Mouse (Mus musculus) hindbrain, embryonic 13.5 days (tissue): ENCODE measurements around the gene Tmprss3. TPM values are rescaled to one million over a fixed set of nuclear protein-coding genes. Genes with fewer than 3 reads are reported as not detected.

Source experiments
- ATAC-seq: fragments of 200-750 bp; cut with Nextera tagmentation; 2 replicates; pipeline ENCODE4 v1.8.0; 2017; ENCODE audit warnings: moderate TSS enrichment; ENCODE audit not compliant: low FRiP score
- H3K27ac ChIP-seq: fragments of 300-500 bp; sonication (generic); 2 replicates; pipeline ENCODE4 v1.5.1; 2015; ENCODE audit warnings: inconsistent platforms, mild to moderate bottlenecking, moderate library complexity
- H3K27me3 ChIP-seq: fragments of 300-500 bp; sonication (generic); 2 replicates; pipeline ENCODE4 v1.6.1; 2015; ENCODE audit warnings: mild to moderate bottlenecking, inconsistent platforms
- H3K36me3 ChIP-seq: fragments of 300-500 bp; sonication (generic); 2 replicates; pipeline ENCODE4 v1.6.1; 2015; ENCODE audit warnings: mild to moderate bottlenecking, inconsistent platforms
- H3K4me1 ChIP-seq: fragments of 300-500 bp; sonication (generic); replicated peaks from 2 replicates; pipeline ENCODE4 v1.6.1; 2015; ENCODE audit warnings: inconsistent platforms
- H3K4me2 ChIP-seq: fragments of 300-500 bp; sonication (generic); 2 replicates; pipeline ENCODE4 v1.6.1; 2015; ENCODE audit warnings: inconsistent platforms, mild to moderate bottlenecking, moderate library complexity
- H3K4me3 ChIP-seq: fragments of 300-500 bp; sonication (generic); 2 replicates; pipeline ENCODE4 v1.5.1; 2015; ENCODE audit warnings: mild to moderate bottlenecking, inconsistent platforms
- H3K9ac ChIP-seq: fragments of 300-500 bp; sonication (generic); 2 replicates; pipeline ENCODE4 v1.6.1; 2015; ENCODE audit warnings: mild to moderate bottlenecking, inconsistent platforms
- H3K9me3 ChIP-seq: fragments of 300-500 bp; sonication (generic); 2 replicates; pipeline ENCODE4 v1.6.1; 2016; ENCODE audit warnings: inconsistent platforms
- WGBS: fragments of 180-500 bp; shearing (Covaris S2); methylation state at CpG from one replicate; pipeline ENCODE4 v1.1.7; 2015; 5-methylcytosine and 5-hydroxymethylcytosine counted together
- polyA plus RNA-seq: library from polyadenylated mRNA; unstranded; fragments of >200 nt; fragmentation: Nextera tagmentation; extraction: Ambion mirVana; gene quantifications from 2 replicates; pipeline ENCODE4 v1.2.1, GENCODE M21; 2015

Gene Tmprss3
- polyA plus RNA-seq, 1 experiment from 2014 or later, result 0.08 TPM

GRCm38 (mm10) chr17:31129452-31129851 lies 69.3 kb downstream of the Tmprss3 start, which contains the start of gene Tff3:
Gene Tff3, minus strand, starts transcription at chr17:31129646.
- H3K4me1 ChIP-seq, result peaks cover 12% of the 10 kb centered on the region
- H3K4me3 ChIP-seq, result no peak within 1 kb of the TSS
- no peak within 1 kb of the TSS for H3K27ac ChIP-seq
- no peak within 1 kb of the TSS for H3K9ac ChIP-seq
- no peaks in the 10 kb centered on the region for H3K36me3 ChIP-seq
- no peak for ATAC-seq
- no peaks in the 10 kb centered on the region for H3K27me3 ChIP-seq
- H3K9me3 ChIP-seq, result no peaks in the 10 kb centered on the region
- H3K4me2 ChIP-seq, result no peak within 1 kb of the TSS
- 21% methylated on average over 2 of the region's 2 CpGs for WGBS

Other genes with a start within 250 kb of the Tmprss3 start
- 0.04 TPM in 1 of 2 replicates, not detected in the other for gene Umodl1, start 244.3 kb downstream of the Tmprss3 start, polyA plus RNA-seq
- gene Abcg1, start 141.3 kb downstream of the Tmprss3 start, polyA plus RNA-seq, result 19.3 and 21.5 TPM in 2 replicates
- 3.5 and 3.9 TPM in 2 replicates for gene Tff3, start 69.3 kb downstream of the Tmprss3 start, polyA plus RNA-seq
- not detected in 2 replicates for gene Tff2, start 54.7 kb downstream of the Tmprss3 start, polyA plus RNA-seq
- not detected in 2 replicates for gene Tff1, start 33.7 kb downstream of the Tmprss3 start, polyA plus RNA-seq
- 0.30 and 0.38 TPM in 2 replicates for gene Ubash3a, start 8.9 kb upstream of the Tmprss3 start, polyA plus RNA-seq
- 5.4 and 9.0 TPM in 2 replicates for gene Rsph1, start 78.4 kb upstream of the Tmprss3 start, polyA plus RNA-seq
- gene Slc37a1, start 87.8 kb upstream of the Tmprss3 start, polyA plus RNA-seq, result 13.2 and 15.5 TPM in 2 replicates
- 36.7 and 37.8 TPM in 2 replicates for gene Pde9a, start 187.2 kb upstream of the Tmprss3 start, polyA plus RNA-seq